Mouse (Mus musculus) CH12.LX (cell line): ENCODE measurements around the gene Tagln2.

Experiments
- CHD2 ChIP-seq: IDR thresholded peaks from 2 replicates; pipeline ENCODE4 v1.6.1; 2011; ENCODE audit warnings: low read length, improper control_type of control experiment
- CTCF ChIP-seq, 2 experiments: IDR thresholded peaks in 1 of 2; conservative IDR thresholded peaks in 1 of 2; 2 replicates each; pipeline ENCODE4 v1.5.1; 2011 to 2012; ENCODE audit warnings: low read depth in 2 of 2, low read length in 2 of 2, improper control_type of control experiment in 1 of 2, inconsistent platforms in 1 of 2, mild to moderate bottlenecking in 1 of 2, moderate library complexity in 1 of 2
- EP300 ChIP-seq: IDR thresholded peaks from 2 replicates; pipeline ENCODE4 v1.6.1; 2011; ENCODE audit warnings: low read length, improper control_type of control experiment
- ETS1 ChIP-seq: conservative IDR thresholded peaks from 2 replicates; pipeline ENCODE4 v1.6.1; 2012; ENCODE audit warnings: low read depth, mild to moderate bottlenecking, inconsistent platforms, low read length, improper control_type of control experiment, moderate library complexity
- MAX ChIP-seq: IDR thresholded peaks from 2 replicates; pipeline ENCODE4 v1.6.1; 2011; ENCODE audit warnings: low read length, improper control_type of control experiment
- MXI1 ChIP-seq: IDR thresholded peaks from 2 replicates; pipeline ENCODE4 v1.6.1; 2011; ENCODE audit warnings: mild to moderate bottlenecking, low read depth, low read length, improper control_type of control experiment
- MYC ChIP-seq: IDR thresholded peaks from 2 replicates; pipeline ENCODE4 v1.6.1; 2011; ENCODE audit warnings: low read depth, mild to moderate bottlenecking, improper control_type of control experiment, low read length
- POLR2A ChIP-seq: IDR thresholded peaks from 2 replicates; pipeline ENCODE4 v1.6.1; 2011; ENCODE audit warnings: low read depth, mild to moderate bottlenecking, improper control_type of control experiment, low read length
- USF1 ChIP-seq: IDR thresholded peaks from 2 replicates; pipeline ENCODE4 v1.6.1; 2014; ENCODE audit warnings: low read depth, mild to moderate bottlenecking, inconsistent platforms, low read length, improper control_type of control experiment
- ZC3H11A ChIP-seq: IDR thresholded peaks from 2 replicates; pipeline ENCODE4 v1.6.1; 2012; ENCODE audit warnings: low read depth, mild to moderate bottlenecking, inconsistent platforms, low read length, improper control_type of control experiment
- ZKSCAN1 ChIP-seq: IDR thresholded peaks from 2 replicates; pipeline ENCODE4 v1.6.1; 2012; ENCODE audit warnings: low read depth, inconsistent platforms, low read length, improper control_type of control experiment, borderline replicate concordance

- no peak for TF ChIP-seq CHD2
- TF ChIP-seq MAX, result no peak
- TF ChIP-seq POLR2A, result no peak
- TF ChIP-seq ZKSCAN1, result no peak
- no peak for TF ChIP-seq MXI1
- no peak for TF ChIP-seq CTCF (conservative IDR thresholded peaks at IDR 0.05 in 1 of 2, IDR thresholded peaks at IDR 0.05 in 1 of 2; ENCODE audit: low read depth in 2 of 2, low read length in 2 of 2)
- TF ChIP-seq USF1, result no peak
- no peak for TF ChIP-seq ETS1
- no peak for TF ChIP-seq ZC3H11A
- TF ChIP-seq MYC, result no peak
- TF ChIP-seq EP300, result no peak
Observed at GRCm38 (mm10) chr1:172457196-172457595, 42.7 kb upstream of the Tagln2 start.
